Mouse (Mus musculus) lung, embryonic 16.5 days (tissue): ENCODE data around the gene Cap1. TPM values are rescaled to one million over a fixed set of nuclear protein-coding genes. Genes with fewer than 3 reads are reported as not detected.
A peak's percentile ranks its signal among the peaks of the same experiment; 100 is the strongest.

Experiments used
- ATAC-seq: fragments of 200-750 bp; cut with Nextera tagmentation; 2 replicates; pipeline ENCODE4 v1.8.0; 2017; ENCODE audit warnings: low read depth, mild to moderate bottlenecking, moderate library complexity
- H3K27ac ChIP-seq: fragments of 300-500 bp; sonication (generic); 2 replicates; pipeline ENCODE4 v1.5.1; 2014; ENCODE audit warnings: mild to moderate bottlenecking, control low read depth, low read length
- H3K27me3 ChIP-seq: fragments of 300-500 bp; sonication (generic); 2 replicates; pipeline ENCODE4 v1.6.1; 2014; ENCODE audit warnings: low read depth, low read length, mixed read lengths; ENCODE audit not compliant: control insufficient read depth, insufficient read depth
- H3K36me3 ChIP-seq: fragments of 300-500 bp; sonication (generic); 2 replicates; pipeline ENCODE4 v1.6.1; 2014; ENCODE audit warnings: low read length; ENCODE audit not compliant: control insufficient read depth, insufficient read depth
- H3K4me1 ChIP-seq: fragments of 300-500 bp; sonication (generic); replicated peaks from 2 replicates; pipeline ENCODE4 v1.6.1; 2014; ENCODE audit warnings: low read length, mixed read lengths; ENCODE audit not compliant: control insufficient read depth, insufficient read depth
- H3K4me2 ChIP-seq: fragments of 300-500 bp; sonication (generic); 2 replicates; pipeline ENCODE4 v1.6.1; 2014; ENCODE audit warnings: low read depth, low read length, control low read depth
- H3K4me3 ChIP-seq: fragments of 300-500 bp; sonication (generic); 2 replicates; pipeline ENCODE4 v1.5.1; 2014; ENCODE audit warnings: mild to moderate bottlenecking, low read length, control low read depth
- H3K9ac ChIP-seq: fragments of 300-500 bp; sonication (generic); 2 replicates; pipeline ENCODE4 v1.6.1; 2014; ENCODE audit warnings: low read length, control low read depth
- H3K9me3 ChIP-seq: fragments of 300-500 bp; sonication (generic); 2 replicates; pipeline ENCODE4 v1.6.1; 2016; ENCODE audit warnings: low read length; ENCODE audit not compliant: control insufficient read depth
- WGBS: fragments of 180-500 bp; shearing (Covaris S2); extraction: QIAGEN DNeasy Blood & Tissue Kit; methylation state at CpG from one replicate; pipeline ENCODE4 v1.1.7; 2014; 5-methylcytosine and 5-hydroxymethylcytosine counted together
- polyA plus RNA-seq: library from polyadenylated mRNA; unstranded; fragments of >200 nt; fragmentation: Nextera tagmentation; extraction: Ambion mirVana; gene quantifications from 2 replicates; pipeline ENCODE4 v1.2.1, GENCODE M21; 2015

The Cap1 gene
- polyA plus RNA-seq, 1 experiment from 2014 or later, result 104 TPM

- ATAC-seq, result peak; percentile 23; the same call in 1 of the 2 replicates
- WGBS, result 67% methylated on average over 6 of the region's 6 CpGs
Measured at GRCm38 (mm10) chr4:122859096-122859674, 26.7 kb downstream of the Cap1 start.

GRCm38 (mm10) chr4:122857909-122858308, 27.9 kb downstream of the Cap1 start:
- H3K4me2 ChIP-seq, result no peak overlapping the region

More at GRCm38 (mm10) chr4:122859096-122859674, 26.7 kb downstream of the Cap1 start:
- H3K36me3 ChIP-seq, result peaks cover 48% of the 10 kb centered on the region
- H3K4me2 ChIP-seq, result no peak overlapping the region
- H3K27ac ChIP-seq, result no peak overlapping the region
- H3K9me3 ChIP-seq, result no peaks in the 10 kb centered on the region
- no peak overlapping the region for H3K4me3 ChIP-seq
- no peaks in the 10 kb centered on the region for H3K27me3 ChIP-seq
- H3K9ac ChIP-seq, result no peak overlapping the region
- H3K4me1 ChIP-seq, result no peaks in the 10 kb centered on the region

GRCm38 (mm10) chr4:122854770-122855169, 31.1 kb downstream of the Cap1 start:
- Histone ChIP-seq H3K9me3 (no peaks in the 10 kb centered on the region), H3K4me3 (no peak overlapping the region), H3K4me2 (no peak overlapping the region), H3K27ac (no peak overlapping the region), H3K9ac (no peak overlapping the region), H3K4me1 (no peaks in the 10 kb centered on the region), H3K36me3 (peaks cover 28% of the 10 kb centered on the region), H3K27me3 (no peaks in the 10 kb centered on the region)
- ATAC-seq, result no peak
- 82% methylated on average over 4 of the region's 4 CpGs for WGBS

More at GRCm38 (mm10) chr4:122857909-122858308, 27.9 kb downstream of the Cap1 start:
- no peaks in the 10 kb centered on the region for H3K27me3 ChIP-seq
- no peaks in the 10 kb centered on the region for H3K9me3 ChIP-seq
- no peak overlapping the region for H3K9ac ChIP-seq
- peaks cover 44% of the 10 kb centered on the region for H3K36me3 ChIP-seq
- no peak for ATAC-seq
- H3K4me1 ChIP-seq, result no peaks in the 10 kb centered on the region
- no peak overlapping the region for H3K27ac ChIP-seq
- no peak overlapping the region for H3K4me3 ChIP-seq
- 53% methylated on average over 2 of the region's 2 CpGs for WGBS

- Histone ChIP-seq H3K27me3 (no peaks in the 10 kb centered on the region), H3K4me2 (no peak overlapping the region), H3K9me3 (no peaks in the 10 kb centered on the region), H3K4me1 (no peaks in the 10 kb centered on the region), H3K27ac (no peak overlapping the region; the same call in 1 of the 2 replicates), H3K36me3 (peaks cover 29% of the 10 kb centered on the region), H3K4me3 (no peak overlapping the region), H3K9ac (no peak overlapping the region)
- ATAC-seq, result no peak
- 48% methylated on average over 2 of the region's 2 CpGs for WGBS
Measured at GRCm38 (mm10) chr4:122853691-122854090, 32.2 kb downstream of the Cap1 start.

GRCm38 (mm10) chr4:122851535-122851934, 34.3 kb downstream of the Cap1 start:
- Histone ChIP-seq H3K4me3 (no peak overlapping the region), H3K9me3 (no peaks in the 10 kb centered on the region), H3K4me1 (no peaks in the 10 kb centered on the region), H3K36me3 (peaks cover 20% of the 10 kb centered on the region; the same call in 1 of the 2 replicates), H3K27me3 (no peaks in the 10 kb centered on the region), H3K9ac (no peak overlapping the region), H3K27ac (no peak overlapping the region), H3K4me2 (no peak overlapping the region)
- ATAC-seq, result no peak

- ATAC-seq, result peak; percentile 34; the same call in 1 of the 2 replicates
- no peak overlapping the region for H3K4me2 ChIP-seq
- H3K4me1 ChIP-seq, result no peaks in the 10 kb centered on the region
- 62% methylated on average over 13 of the region's 13 CpGs for WGBS
- H3K9ac ChIP-seq, result no peak overlapping the region
- no peak overlapping the region for H3K27ac ChIP-seq
- no peak overlapping the region for H3K4me3 ChIP-seq
- H3K9me3 ChIP-seq, result no peaks in the 10 kb centered on the region
- peaks cover 24% of the 10 kb centered on the region for H3K36me3 ChIP-seq
- no peaks in the 10 kb centered on the region for H3K27me3 ChIP-seq
Measured at GRCm38 (mm10) chr4:122848150-122848621, 37.7 kb downstream of the Cap1 start.

GRCm38 (mm10) chr4:122838416-122838815, 47.4 kb downstream of the Cap1 start:
- Histone ChIP-seq H3K9me3 (no peaks in the 10 kb centered on the region), H3K4me3 (no peak overlapping the region), H3K36me3 (peaks cover 4% of the 10 kb centered on the region), H3K9ac (no peak overlapping the region), H3K27me3 (no peaks in the 10 kb centered on the region), H3K4me2 (no peak overlapping the region), H3K4me1 (peaks cover 12% of the 10 kb centered on the region), H3K27ac (no peak overlapping the region)
- 62% methylated on average over 1 of the region's 1 CpGs for WGBS
- no peak for ATAC-seq

- no peaks in the 10 kb centered on the region for H3K9me3 ChIP-seq
- H3K4me1 ChIP-seq, result peaks cover 12% of the 10 kb centered on the region
- H3K27me3 ChIP-seq, result no peaks in the 10 kb centered on the region
- no peak overlapping the region for H3K27ac ChIP-seq
- H3K4me3 ChIP-seq, result no peak overlapping the region
- no peak overlapping the region for H3K9ac ChIP-seq
- 71% methylated on average over 2 of the region's 2 CpGs for WGBS
- no peak for ATAC-seq
- H3K36me3 ChIP-seq, result peaks cover 4% of the 10 kb centered on the region
- H3K4me2 ChIP-seq, result no peak overlapping the region
Measured at GRCm38 (mm10) chr4:122837994-122838393, 47.9 kb downstream of the Cap1 start.

GRCm38 (mm10) chr4:122837180-122837730, 48.6 kb downstream of the Cap1 start:
- Histone ChIP-seq H3K9ac (no peak overlapping the region), H3K36me3 (peaks cover 4% of the 10 kb centered on the region), H3K27ac (no peak overlapping the region), H3K27me3 (no peaks in the 10 kb centered on the region), H3K9me3 (no peaks in the 10 kb centered on the region), H3K4me1 (peaks cover 12% of the 10 kb centered on the region), H3K4me3 (no peak overlapping the region), H3K4me2 (peak overlapping the region; percentile 92; the same call in 1 of the 2 replicates)
- WGBS, result 72% methylated on average over 6 of the region's 6 CpGs
- ATAC-seq, result no peak
